Mouse (Mus musculus) heart, postnatal 4 days (tissue): ENCODE measurements around the gene Arhgef3. TPM values are rescaled to one million over a fixed set of nuclear protein-coding genes. Genes with fewer than 3 reads are reported as not detected.
A peak's percentile ranks its signal among the peaks of the same experiment; 100 is the strongest.

Source experiments
- DNase-seq: peaks from one replicate; pipeline ENCODE4 v3.0.0; 2021
- total RNA-seq, 2 experiments: library from RNA; stranded (reverse); gene quantifications; 2 replicates each; pipeline ENCODE4 v1.2.3; 2021

The Arhgef3 gene
- total RNA-seq, 2 experiments from 2014 or later, result 30.5 to 31.9 TPM

DNA sequence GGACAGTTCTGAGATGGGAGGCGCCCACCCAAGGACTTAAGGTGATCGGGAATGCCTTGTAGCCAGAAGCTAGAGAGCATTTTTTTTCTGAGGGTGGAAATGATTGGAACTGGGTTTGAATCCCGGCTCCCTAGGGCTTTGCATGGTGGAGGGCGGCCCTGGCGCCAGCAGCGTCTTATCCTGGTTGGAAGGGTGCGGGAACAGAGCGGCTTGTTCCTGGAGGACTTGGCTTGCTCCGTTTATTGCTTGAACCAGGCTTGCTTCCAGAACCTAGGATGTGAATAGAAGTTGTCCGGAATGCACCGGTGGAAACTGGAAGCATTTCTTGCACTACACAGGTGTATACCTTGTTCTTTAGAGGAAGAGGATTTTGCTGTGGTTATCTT lies 569 bp downstream of the Arhgef3 start:
- DNase-seq, result no peak

GRCm38 (mm10) chr14:27115991-27116390 lies 1.3 kb downstream of the Arhgef3 start:
- no peak for DNase-seq

DNA sequence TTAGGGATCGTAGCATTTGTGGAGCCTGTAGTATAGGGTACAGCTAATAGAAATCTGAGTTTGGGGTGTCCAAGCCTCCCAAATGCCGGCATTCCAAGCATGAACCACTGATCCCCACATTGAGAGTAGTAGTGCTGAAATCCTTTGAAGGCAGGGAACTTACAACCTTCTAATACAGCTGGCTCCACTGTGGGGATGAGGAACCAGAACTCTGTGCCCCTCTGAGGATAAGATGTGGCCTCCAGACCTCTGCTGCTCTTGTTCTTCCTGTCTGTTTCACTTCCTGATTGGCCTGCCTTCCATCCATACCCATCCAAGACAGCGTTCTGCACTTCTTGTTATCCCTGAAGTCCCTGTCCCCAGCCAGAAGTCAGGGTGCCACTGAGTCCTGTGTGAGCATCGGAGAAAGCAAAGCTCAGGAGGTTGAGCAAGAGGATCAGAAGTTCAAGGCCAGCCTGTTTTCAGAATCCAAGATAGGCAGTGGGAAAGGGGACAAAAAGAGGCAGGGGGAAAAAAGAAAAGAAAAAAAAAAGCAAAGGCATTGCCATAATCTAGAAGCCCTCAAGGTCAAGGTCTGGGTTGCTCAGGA lies 2.0 kb downstream of the Arhgef3 start:
- no peak for DNase-seq

- DNase-seq, result no peak
Measured at GRCm38 (mm10) chr14:27118546-27118945, 3.8 kb downstream of the Arhgef3 start.

GRCm38 (mm10) chr14:27122646-27123045 lies 7.9 kb downstream of the Arhgef3 start:
- DNase-seq, result no peak

GRCm38 (mm10) chr14:27123543-27123942 lies 8.8 kb downstream of the Arhgef3 start:
- DNase-seq, result peak; percentile 43

GRCm38 (mm10) chr14:27130031-27130430 lies 15.3 kb downstream of the Arhgef3 start:
- no peak for DNase-seq

- DNase-seq, result no peak
Measured at GRCm38 (mm10) chr14:27130676-27131075, 16.0 kb downstream of the Arhgef3 start.

DNA sequence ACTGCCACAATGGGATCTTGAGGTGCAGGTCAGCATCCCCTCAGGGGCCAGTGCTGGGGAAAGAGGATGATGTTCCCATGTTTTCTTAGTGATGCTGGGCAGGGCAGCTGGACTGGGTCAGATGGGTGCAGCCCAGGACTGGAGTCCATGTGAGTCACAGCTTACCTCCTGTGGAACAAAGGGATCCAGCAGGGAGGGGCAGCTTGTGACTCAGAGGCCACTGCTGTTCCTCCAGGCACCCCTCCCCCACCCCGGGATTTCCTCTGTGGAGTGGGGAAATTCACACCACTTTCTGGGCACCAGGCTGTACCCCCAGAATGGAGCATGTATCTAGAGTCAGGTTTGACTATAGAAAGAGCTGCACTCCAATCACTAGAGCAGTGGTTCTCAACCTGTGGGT lies 16.8 kb downstream of the Arhgef3 start:
- peak; percentile 26 for DNase-seq

GRCm38 (mm10) chr14:27138891-27139290 lies 24.2 kb downstream of the Arhgef3 start:
- DNase-seq, result no peak

DNA sequence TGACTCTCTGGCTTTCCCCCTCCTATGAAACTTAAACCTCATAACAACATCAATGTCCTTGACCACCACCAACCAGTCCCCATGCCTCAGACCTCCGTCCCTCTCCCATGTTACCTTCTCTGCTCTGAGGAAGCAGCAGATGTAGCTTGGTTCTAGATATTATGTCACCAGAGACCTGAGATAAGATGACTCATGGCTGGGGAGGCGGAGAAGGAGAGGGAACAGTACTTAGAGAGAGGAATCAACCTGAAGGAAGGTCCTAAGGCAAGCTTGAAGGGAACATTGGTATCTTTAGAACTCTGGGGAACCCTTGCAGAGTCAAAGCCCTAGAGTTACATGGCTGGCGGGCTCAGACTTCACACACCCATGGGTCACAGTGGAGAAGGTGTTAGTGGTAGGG lies 25.3 kb downstream of the Arhgef3 start:
- no peak for DNase-seq

- DNase-seq, result no peak
Measured at GRCm38 (mm10) chr14:27141486-27141885, 26.8 kb downstream of the Arhgef3 start.

DNA sequence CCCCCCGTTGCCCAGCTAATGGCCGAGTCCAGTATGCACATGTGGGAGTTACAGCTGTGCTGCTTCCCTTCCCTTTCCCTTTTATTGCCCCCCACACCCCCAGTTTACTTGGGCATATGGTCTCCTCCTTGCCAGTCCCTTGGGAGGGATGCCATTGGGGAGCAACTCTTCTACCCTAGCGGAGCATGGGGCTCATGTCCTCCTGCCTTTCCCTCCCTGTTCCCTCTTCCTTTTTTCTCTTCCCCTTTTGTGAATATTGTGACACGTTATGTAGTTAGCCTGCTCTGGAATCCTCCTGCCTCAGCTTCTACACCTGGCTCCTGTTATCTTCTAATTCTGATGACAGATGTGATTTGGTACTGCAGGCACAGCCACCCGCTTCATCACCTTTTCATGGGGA lies 28.0 kb downstream of the Arhgef3 start:
- DNase-seq, result no peak

- DNase-seq, result peak; percentile 27
Measured at GRCm38 (mm10) chr14:27145171-27146045, 30.7 kb downstream of the Arhgef3 start.

GRCm38 (mm10) chr14:27147726-27148125 lies 33.0 kb downstream of the Arhgef3 start:
- DNase-seq, result no peak

GRCm38 (mm10) chr14:27149401-27149800 lies 34.7 kb downstream of the Arhgef3 start:
- no peak for DNase-seq

DNA sequence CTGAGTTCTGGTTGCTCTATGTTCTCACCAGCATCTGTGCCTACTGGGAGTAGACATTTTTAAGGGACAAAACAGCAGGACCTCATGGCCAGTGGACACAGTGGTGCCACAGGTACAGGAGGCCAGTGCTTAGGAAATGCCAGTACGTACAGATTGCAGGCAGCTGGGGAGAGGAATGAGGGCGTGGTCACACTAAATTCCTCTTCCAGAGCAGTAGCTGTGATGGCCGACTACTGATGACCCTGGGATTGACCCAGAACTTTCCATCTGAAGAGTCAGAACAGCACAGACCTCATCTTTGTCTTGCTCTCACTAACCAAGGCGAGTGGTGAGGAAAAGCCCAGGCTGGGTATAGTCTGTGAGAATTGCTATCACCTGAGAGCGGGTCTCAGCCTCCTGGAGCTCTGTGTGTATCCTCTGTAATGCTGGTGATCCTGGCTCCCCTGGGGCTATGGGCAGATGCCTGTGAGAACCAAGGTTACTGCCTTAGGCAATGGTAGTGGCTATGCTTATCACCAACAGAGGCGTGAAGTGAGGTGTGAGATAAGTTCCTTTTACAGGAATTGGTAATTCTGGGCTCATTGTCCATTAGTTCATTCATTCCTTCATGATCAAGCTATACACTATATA lies 35.4 kb downstream of the Arhgef3 start:
- no peak for DNase-seq

GRCm38 (mm10) chr14:27151432-27151831 lies 36.7 kb downstream of the Arhgef3 start:
- peak; percentile 75 for DNase-seq

DNA sequence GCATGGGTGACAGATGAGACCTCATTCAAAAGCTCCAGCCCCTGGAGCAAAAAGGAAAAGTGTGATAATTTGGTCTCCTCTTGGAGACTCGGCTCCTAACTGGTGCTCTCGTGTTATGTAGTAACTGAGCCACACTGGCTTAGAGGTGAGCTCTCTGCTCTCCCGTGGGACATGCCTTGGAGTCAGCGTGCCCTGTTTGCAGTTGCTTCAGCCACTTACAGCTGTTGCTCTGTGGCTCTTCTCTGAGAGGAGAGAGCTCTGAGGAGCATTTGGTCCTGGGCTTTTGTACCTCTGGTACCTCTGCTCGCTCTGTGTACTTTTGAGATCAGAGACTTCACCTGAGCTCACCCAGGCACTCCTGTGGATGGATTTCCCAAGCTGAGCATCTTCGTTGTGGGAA lies 40.4 kb downstream of the Arhgef3 start:
- DNase-seq, result no peak

DNA sequence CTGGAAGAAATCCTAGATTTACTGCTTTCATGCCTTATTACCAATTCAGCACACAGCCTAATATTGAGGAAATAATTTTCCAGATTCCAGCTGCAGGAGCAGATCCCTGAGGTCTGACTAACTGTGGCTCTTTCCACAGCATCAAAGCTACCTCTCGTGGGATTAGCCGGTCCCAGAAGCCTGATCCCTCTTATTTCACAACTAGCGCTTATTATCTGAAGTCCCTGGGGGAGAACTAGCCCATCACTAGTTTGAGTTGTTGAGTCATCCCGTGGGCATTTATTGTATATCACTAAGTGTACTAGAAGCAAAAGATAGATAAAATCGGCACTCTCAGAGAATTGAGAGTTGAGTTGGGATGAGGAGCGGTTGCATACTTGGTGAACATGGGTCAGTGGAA lies 41.3 kb downstream of the Arhgef3 start:
- DNase-seq, result no peak

DNA sequence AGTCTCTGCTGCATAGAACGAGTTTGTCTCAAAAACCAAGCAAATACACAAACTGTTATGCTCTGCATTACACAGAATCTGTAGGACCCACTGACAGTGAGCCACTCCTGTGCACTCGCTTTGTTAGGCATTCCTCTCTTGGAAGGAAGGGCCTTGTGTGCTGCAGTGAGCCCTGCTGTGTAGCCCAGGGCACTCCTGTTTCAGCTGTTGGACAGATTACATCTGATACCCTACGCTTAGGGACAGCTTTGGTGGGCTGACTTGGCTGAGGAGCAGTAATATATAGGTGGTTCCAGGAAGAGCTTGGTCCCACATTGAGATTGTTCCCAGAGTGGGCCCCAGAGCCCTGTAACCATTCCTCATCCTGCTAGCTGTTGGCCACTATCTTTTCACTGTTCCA lies 43.4 kb downstream of the Arhgef3 start:
- DNase-seq, result no peak

DNA sequence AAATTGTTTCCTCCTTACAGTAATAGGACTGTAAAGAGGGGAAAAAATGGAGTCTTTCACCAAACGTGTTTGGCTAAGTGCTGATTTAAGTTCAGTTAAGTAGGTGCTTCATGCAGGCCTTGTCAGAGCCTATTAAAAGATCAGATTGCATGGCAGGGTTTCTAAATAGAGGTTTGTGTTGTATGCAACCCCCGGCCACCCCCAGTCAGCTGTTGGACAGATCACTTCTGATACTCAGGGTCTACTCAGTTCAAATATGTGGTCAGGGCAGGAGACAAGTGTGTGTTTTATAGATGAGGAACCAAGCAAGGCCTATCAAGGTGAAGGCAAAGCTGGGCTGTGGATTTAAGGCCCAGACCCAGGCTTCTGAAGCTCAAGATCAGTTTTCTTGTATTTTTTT lies 44.1 kb downstream of the Arhgef3 start:
- DNase-seq, result no peak

DNA sequence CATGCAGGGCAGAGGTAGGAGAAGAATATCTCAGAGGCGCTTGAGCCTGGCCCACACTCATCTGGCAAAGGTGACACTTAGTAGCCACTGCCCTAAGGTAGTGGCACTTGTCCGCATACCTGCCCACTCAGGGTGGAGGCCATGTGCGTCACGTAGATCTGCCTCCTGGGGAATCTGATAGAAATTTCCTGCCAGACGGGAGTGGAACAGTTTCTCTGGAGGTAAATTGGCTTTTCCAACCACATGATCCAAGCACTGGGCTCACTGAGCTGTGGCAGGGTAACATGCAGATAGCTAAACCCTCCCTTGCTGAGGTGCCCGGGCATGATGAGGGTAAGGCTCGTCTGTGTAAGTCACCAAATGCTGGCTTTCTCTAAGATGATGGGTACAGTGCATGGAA lies 46.1 kb downstream of the Arhgef3 start:
- no peak for DNase-seq

DNA sequence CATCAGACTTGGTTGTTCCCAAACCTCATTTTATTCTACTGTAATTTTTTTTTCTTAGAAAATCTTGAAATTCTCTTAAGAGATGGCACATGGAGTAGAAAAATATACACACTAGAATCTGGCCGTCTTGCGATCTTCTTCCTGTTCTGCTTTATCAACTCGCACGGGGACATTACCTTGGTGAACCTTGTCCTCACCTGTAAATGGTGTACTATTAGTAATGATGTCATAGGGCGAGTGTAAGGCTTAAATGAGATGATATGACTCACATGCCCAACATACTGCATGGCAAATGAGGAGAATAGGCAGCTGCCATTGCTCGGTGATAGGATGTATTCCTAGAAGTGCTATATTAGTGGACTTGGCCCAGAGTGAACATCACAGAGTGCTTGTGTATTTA lies 49.9 kb downstream of the Arhgef3 start:
- no peak for DNase-seq
